Mouse (Mus musculus) liver, adult 2 months (tissue): Measurements from ENCODE around the gene Itga10. TPM values are rescaled to one million over a fixed set of nuclear protein-coding genes. Genes with fewer than 3 reads are reported as not detected.

Source experiments
- DNase-seq: peaks from one replicate; pipeline ENCODE4 v3.0.0-alpha.2; 2011; ENCODE audit warnings: low read depth, low spot score; ENCODE audit errors: extremely low read depth
- H3K27ac ChIP-seq: fragments of 200-500 bp; replicated peaks from 2 replicates; pipeline ENCODE4 v1.5.1; 2012; ENCODE audit warnings: low read depth, mild to moderate bottlenecking, control low read depth, inconsistent platforms, low read length; ENCODE audit not compliant: insufficient read depth
- H3K27me3 ChIP-seq: fragments of 200-500 bp; 2 replicates; pipeline ENCODE4 v1.6.1; 2012; ENCODE audit warnings: mild to moderate bottlenecking, moderate library complexity, low read length, inconsistent platforms; ENCODE audit not compliant: control insufficient read depth, insufficient read depth
- H3K36me3 ChIP-seq: fragments of 200-500 bp; 2 replicates; pipeline ENCODE4 v1.6.1; 2012; ENCODE audit warnings: low read length, inconsistent platforms; ENCODE audit not compliant: control insufficient read depth, insufficient read depth
- H3K4me1 ChIP-seq: fragments of 200-500 bp; 2 replicates; pipeline ENCODE4 v1.6.1; 2011; ENCODE audit warnings: low read length; ENCODE audit not compliant: control insufficient read depth, insufficient read depth
- H3K4me3 ChIP-seq: fragments of 200-500 bp; 2 replicates; pipeline ENCODE4 v1.5.1; 2011; ENCODE audit warnings: low read depth, mild to moderate bottlenecking, control low read depth, low read length, moderate library complexity; ENCODE audit not compliant: insufficient read depth
- H3K79me2 ChIP-seq: fragments of 200-500 bp; 2 replicates; pipeline ENCODE4 v1.6.1; 2012; ENCODE audit warnings: inconsistent platforms, mild to moderate bottlenecking, low read length, moderate library complexity; ENCODE audit not compliant: control insufficient read depth, insufficient read depth
- H3K9ac ChIP-seq: fragments of 200-500 bp; 2 replicates; pipeline ENCODE4 v1.6.1; 2012; ENCODE audit warnings: low read depth, mild to moderate bottlenecking, control low read depth, inconsistent platforms, low read length
- CTCF ChIP-seq: fragments of 200-500 bp; IDR thresholded peaks from 2 replicates; pipeline ENCODE4 v1.5.1; 2011; ENCODE audit warnings: low read depth, low read length, control low read depth
- POLR2A ChIP-seq: fragments of 200-500 bp; IDR thresholded peaks from 2 replicates; pipeline ENCODE4 v1.6.1; 2011; ENCODE audit warnings: low read length, control low read depth; ENCODE audit not compliant: insufficient read depth; ENCODE audit errors: extremely low read depth
- WGBS: fragments of 180-500 bp; shearing (Covaris S2); methylation state at CpG from one replicate; pipeline ENCODE4 v1.1.7; 2018; 5-methylcytosine and 5-hydroxymethylcytosine counted together
- polyA plus RNA-seq: library from polyadenylated mRNA; depleted of rRNA; stranded (reverse); fragments of >200 nt; gene quantifications from 2 replicates; pipeline ENCODE4 v1.2.3, GENCODE M21; 2012
- total RNA-seq: library from RNA; depleted of rRNA; stranded (reverse); fragments of >200 nt; gene quantifications from 2 replicates; pipeline ENCODE4 v1.2.3, GENCODE M21; 2014

Gene Itga10
- total and polyA plus RNA-seq, 2 experiments, result 0.18 to 0.57 TPM

- Histone ChIP-seq H3K4me3 (no peak overlapping the region), H3K36me3 (no peaks in the 10 kb centered on the region), H3K4me1 (0 out of 2 replicates have a peak, but pooled peaks cover 2% of the 10 kb centered on the region), H3K9ac (no peak overlapping the region), H3K27ac (no peak overlapping the region), H3K79me2 (no peaks in the 10 kb centered on the region), H3K27me3 (0 out of 2 replicates have a peak, but pooled peaks cover 4% of the 10 kb centered on the region)
- no peak for TF ChIP-seq CTCF
- no peak for TF ChIP-seq POLR2A
- WGBS, result 83% methylated on average over 11 of the region's 11 CpGs
- DNase-seq, result no peak
Observed at GRCm38 (mm10) chr3:96688854-96689253, 43.5 kb downstream of the Itga10 start.

GRCm38 (mm10) chr3:96690298-96690697, 44.9 kb downstream of the Itga10 start:
- Histone ChIP-seq H3K36me3 (no peaks in the 10 kb centered on the region), H3K27me3 (0 out of 2 replicates have a peak, but pooled peaks cover 3% of the 10 kb centered on the region), H3K4me3 (no peak overlapping the region), H3K27ac (no peak overlapping the region), H3K79me2 (no peaks in the 10 kb centered on the region), H3K9ac (no peak overlapping the region), H3K4me1 (0 out of 2 replicates have a peak, but pooled peaks cover 2% of the 10 kb centered on the region)
- 58% methylated on average over 3 of the region's 3 CpGs for WGBS
- TF ChIP-seq CTCF (no peak; the same call in 1 of the 2 replicates), POLR2A (no peak)
- DNase-seq, result peak; percentile 19

GRCm38 (mm10) chr3:96692506-96692905, 47.1 kb downstream of the Itga10 start:
- H3K4me1 ChIP-seq, result peaks cover 3% of the 10 kb centered on the region
- 53% methylated on average over 3 of the region's 3 CpGs for WGBS
- no peaks in the 10 kb centered on the region for H3K36me3 ChIP-seq
- peak; percentile 32; the same call in 1 of the 2 replicates for TF ChIP-seq CTCF
- no peak for TF ChIP-seq POLR2A
- no peak for DNase-seq
- H3K27me3 ChIP-seq, result no peaks in the 10 kb centered on the region
- H3K4me3 ChIP-seq, result no peak overlapping the region
- H3K9ac ChIP-seq, result no peak overlapping the region
- no peak overlapping the region for H3K27ac ChIP-seq
- H3K79me2 ChIP-seq, result peaks cover 3% of the 10 kb centered on the region; the same call in 1 of the 2 replicates

- H3K36me3 ChIP-seq, result no peaks in the 10 kb centered on the region
- H3K4me1 ChIP-seq, result peaks cover 3% of the 10 kb centered on the region
- WGBS, result 23% methylated on average over 1 of the region's 1 CpGs
- no peak overlapping the region for H3K4me3 ChIP-seq
- H3K27me3 ChIP-seq, result no peaks in the 10 kb centered on the region
- H3K27ac ChIP-seq, result no peak overlapping the region
- no peak for DNase-seq
- no peak overlapping the region for H3K9ac ChIP-seq
- TF ChIP-seq POLR2A (no peak), CTCF (no peak)
- H3K79me2 ChIP-seq, result peaks cover 6% of the 10 kb centered on the region; the same call in 1 of the 2 replicates
Observed at GRCm38 (mm10) chr3:96693579-96693978, 48.2 kb downstream of the Itga10 start.

GRCm38 (mm10) chr3:96696198-96696765, 50.9 kb downstream of the Itga10 start, which contains the start of gene Pias3:
Gene Pias3 (plus strand): TSS chr3:96696384.
- DNase-seq, result peak; percentile 66
- peaks cover 2% of the 10 kb centered on the region for H3K36me3 ChIP-seq
- TF ChIP-seq POLR2A, result peak; percentile 72
- TF ChIP-seq CTCF, result no peak
- H3K4me1 ChIP-seq, result peaks cover 3% of the 10 kb centered on the region
- no peaks in the 10 kb centered on the region for H3K27me3 ChIP-seq
- H3K27ac ChIP-seq, result peak within 1 kb of the TSS; percentile 80
- peak within 1 kb of the TSS; percentile 87 for H3K9ac ChIP-seq
- WGBS, result under 1% methylated on average over 35 of the region's 35 CpGs
- peak within 1 kb of the TSS; percentile 81 for H3K4me3 ChIP-seq
- peaks cover 6% of the 10 kb centered on the region; the same call in 1 of the 2 replicates for H3K79me2 ChIP-seq
